Mouse (Mus musculus) G1E-ER4 (cell line): ENCODE data around the gene Hsp90b1. TPM values are rescaled to one million over a fixed set of nuclear protein-coding genes. Genes with fewer than 3 reads are reported as not detected.

Source experiments
- GATA1 ChIP-seq: IDR thresholded peaks from one replicate; pipeline ENCODE4 v1.8.0; 2012; ENCODE audit warnings: low read length, inconsistent platforms
- polyA plus RNA-seq: library from polyadenylated mRNA; stranded (reverse); fragments of >175 nt; gene quantifications from 2 replicates; pipeline ENCODE4 v1.2.3, GENCODE M21; 2012

The Hsp90b1 gene
- 19.7 and 25.5 TPM in 2 replicates for polyA plus RNA-seq

DNA sequence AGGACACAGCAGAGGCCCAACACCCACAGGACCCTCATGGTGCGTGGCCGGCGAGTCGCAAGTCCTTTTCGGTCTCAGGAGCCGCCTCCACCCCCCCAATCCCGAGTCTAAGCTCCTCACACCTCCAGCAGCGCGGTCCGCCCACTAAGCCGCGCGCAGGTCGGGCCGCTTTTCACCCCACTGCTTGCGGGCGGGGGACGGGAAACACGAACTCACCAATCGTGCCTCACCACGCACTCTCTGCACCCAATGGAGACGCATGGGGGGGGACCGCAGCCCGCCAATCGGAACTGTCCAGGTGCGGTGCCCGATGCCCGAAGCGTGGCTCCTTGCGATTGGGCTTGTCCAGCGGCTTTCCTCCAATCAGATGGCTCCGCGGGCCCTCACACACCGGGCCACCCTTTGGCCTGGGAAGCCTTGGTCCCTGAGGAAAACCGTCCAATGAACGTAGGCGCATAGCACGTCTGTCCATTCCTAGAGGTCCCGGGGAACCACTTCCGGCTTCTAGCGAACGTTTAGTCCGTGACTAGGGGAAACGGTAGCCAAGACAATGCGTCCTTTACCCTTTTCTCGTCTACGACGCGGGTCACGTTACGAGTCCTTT is at the start of gene Hsp90b1, which contains the start of gene Ttc41:
Gene Hsp90b1, minus strand, starts transcription at position 192 of the 604 bp plus-strand sequence.
Gene Ttc41, plus strand, starts transcription at position 494 of the 604 bp plus-strand sequence.
- no peak for TF ChIP-seq GATA1

DNA sequence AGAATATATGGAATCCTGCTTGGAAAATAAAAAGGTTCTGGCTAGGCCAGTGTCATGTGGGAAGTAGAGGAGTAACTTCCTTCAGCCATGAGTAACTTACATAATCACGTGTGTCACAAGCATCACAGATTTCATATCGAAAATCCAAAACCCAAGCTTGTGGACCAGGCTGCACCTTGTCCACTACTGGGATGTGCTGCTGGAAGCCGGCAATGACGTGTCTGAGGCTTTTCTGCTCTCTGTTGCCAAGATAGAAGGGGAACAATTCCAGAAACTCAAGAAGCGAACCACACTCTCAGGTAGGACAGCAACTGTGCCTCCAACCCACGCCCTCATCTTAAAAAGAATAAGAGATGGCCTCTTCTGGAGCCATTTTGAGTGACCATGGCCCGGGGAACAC is 39.0 kb upstream of the Hsp90b1 start:
- no peak for TF ChIP-seq GATA1

DNA sequence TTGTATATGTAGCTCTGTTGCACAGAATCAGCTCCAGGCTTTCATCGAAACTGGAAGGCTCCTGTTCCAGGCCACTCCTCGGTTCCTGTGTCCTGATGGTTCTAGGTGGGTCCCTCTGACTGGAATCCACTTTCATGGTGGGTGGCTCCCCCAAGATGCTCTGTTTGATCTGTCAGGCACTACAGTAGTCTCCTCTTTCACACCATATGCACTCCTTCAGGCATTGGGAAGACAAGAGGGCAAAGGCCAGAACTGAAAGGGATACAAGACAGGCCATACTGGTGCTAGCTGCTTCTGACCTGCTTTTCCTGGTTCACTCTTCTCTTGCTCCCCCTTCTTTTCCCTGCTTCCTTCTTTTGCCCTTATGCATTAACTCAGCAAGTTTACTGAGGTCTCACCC is 37.6 kb upstream of the Hsp90b1 start:
- no peak for TF ChIP-seq GATA1

DNA sequence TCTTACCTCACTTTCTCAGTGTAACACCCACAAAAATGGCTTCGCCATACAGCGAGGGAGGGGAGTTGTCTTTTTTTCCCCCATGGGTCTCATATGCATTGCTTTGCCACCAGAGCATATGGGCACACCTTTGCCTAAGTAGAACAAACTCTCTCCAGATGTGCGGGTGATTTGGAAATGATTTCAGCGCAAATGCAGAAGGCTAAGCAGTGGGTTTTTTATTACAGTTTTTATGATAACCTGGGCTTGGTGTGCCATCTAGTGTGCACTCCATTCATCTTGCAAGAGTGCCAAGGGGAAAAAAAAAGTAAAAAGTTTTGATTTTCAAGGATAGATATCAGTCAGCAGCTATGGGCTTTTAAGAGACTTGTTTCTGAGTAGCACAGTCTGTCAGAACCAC is 29.7 kb upstream of the Hsp90b1 start:
- no peak for TF ChIP-seq GATA1

DNA sequence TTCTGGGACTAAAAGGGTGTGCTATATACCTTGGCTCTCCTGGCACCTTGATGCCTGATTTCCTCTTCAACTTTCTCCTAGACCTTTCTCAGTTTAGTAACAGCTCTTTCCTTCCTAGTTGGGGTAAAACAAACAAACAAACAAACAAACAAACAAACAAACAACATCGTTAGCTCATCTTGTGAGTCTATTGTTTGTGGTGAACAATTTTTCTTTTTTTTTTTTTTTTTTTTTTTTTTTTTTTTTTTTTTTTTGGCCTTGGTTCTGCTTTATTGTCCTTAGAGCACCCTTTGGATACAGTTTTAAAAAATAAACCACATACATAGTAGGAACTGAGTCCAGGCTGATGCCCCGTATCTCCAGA is 26.2 kb upstream of the Hsp90b1 start:
- TF ChIP-seq GATA1 = no peak

DNA sequence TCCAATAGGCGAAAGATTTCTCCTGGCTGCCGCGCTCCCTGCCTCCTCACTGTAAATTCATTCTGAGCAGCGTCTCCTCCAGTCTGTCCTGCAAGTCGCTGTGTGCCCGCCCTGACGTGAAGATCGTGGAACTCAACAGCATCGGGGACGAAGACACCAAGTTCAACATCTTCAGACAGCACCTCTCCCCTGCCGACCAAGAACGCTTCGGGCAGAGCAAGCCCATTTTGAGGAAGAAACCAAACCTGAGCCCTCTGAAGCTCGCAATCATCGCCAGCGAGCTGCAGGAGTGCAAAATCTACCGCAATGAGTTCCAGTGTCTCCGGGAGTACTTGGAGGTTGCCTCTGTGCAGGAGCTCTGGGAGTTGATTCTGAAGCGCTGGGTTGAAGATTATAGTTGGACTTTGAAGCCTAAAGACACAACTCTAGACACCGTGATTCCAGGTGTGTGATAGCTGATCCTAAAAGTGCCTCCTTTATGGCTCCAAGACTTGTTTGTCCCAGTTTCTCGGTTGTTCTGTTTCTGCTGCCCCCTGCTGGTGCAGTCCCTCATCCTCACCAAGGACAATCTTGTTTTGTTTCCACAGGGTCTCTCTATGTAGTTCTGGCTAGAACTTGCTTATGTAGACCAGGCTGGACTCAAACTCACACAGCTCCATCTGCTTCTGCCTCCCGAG is 25.7 kb upstream of the Hsp90b1 start:
- TF ChIP-seq GATA1 = no peak

DNA sequence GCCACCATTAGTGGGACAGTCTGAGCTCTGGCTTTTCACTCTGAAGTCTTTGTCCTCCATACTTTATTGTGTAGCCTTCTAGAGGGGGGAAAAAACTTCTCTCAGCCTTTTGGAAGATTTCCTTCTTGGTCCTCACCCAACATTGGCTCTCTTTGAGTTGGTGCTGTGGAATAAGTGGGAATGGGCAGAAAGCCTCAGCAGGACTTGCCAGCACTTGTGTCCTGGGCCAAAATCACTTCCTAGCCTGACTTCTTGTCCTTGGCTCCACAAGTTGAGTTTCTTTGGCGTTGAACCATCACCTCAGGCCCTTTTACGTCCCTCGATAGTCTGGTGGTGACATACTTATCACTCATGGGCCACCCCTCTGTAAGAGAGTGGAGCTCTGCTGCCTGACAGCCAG is 22.9 kb upstream of the Hsp90b1 start:
- no peak for TF ChIP-seq GATA1

DNA sequence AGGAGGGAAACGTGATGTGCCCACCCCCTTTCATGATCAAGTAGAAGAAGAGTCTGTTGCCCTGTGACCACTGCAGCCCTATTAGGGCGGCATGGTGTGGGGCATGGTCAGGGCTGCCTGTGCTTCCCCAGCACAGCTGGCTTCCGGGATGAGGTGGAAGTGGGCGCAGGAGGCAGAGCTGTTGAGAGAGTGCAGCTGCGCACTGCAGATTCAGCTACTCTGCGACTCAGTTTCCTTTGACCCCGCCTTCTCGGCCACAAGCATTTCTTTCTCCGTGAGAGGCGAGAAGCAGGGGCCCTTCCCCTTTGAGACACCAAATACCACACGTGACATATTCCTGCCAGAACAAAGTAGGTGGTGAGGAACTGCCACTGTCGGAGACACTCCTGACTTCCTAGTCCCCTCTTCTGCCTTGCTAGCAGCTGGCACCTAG is 22.3 kb upstream of the Hsp90b1 start:
- no peak for TF ChIP-seq GATA1

DNA sequence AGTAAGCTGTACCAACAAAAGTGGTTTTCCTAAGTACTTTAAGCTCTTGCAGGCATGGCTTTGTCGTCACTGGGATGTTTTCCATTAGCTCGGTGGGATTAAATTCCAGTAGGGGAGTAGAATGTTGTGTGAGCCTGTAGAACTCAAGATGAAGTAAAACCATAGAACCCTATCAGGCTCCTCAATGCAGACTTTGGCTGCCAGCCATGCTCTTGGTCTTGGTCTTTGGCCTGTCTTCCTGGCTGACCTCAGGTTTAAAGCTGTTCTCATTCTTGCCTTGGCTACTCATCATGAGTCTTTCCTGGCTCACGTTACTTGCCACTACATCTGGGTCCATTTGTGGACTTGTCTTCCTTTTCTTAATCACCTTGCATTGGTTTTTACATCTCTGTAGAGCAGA is 6.8 kb upstream of the Hsp90b1 start:
- TF ChIP-seq GATA1 = no peak

DNA sequence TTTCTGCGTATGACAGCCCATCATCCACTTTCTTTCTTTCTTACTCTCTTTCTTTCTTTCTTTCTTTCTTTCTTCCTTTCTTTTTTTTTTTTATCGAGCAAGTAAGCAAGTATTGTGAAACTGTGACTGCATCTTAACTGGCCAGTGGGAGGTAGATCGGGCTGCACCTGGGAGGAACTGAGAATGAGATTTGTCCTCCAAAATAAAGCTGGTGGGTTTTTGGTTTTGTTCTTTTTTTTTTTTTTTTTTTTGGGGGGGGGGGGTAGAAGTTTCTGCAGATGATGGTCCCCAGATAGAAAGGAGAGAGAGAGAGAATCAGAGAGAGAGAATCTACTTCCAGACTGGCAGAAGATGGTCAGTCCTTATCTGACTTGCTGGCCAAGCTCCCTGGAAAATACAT is 1.8 kb upstream of the Hsp90b1 start:
- no peak for TF ChIP-seq GATA1

DNA sequence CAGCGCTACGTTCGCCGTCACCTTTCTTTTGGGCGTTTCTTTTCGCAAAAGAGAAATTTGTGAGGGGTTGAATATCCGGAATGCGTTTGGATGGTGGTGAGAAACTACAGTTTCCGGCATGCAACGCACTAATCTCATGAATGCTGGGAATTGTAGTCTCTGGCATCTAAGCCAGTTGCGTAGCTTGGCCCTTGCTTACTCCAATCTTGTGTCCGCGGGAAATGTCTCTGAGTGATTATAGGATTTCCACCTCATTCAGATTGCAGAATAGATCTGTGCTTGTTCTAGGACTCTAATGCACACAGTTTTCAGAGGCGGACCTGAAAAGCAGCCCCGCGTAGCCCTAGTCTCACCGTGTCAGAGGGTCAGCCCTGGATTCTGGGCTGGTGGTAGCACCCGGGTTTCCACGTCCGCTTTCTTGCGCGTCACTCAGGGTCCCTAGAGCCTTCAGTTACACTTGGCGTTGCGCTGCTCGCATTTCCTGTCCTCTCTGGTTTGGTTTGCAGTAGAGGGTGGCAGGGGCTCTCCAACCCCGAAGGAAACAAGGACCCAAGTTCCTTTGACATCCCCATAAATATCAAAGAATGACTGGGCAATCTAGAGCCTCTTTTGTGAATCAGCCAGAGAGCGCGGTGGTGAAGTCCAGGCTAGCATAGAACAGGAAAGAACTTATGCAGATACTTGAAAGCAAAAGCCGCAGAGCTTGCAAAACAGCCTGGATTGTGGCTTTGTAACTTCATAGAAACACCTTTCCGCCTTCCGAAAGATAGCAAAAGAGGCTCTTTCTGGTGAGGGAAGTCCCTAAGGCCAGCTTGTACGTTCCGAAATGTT is 828 bp upstream of the Hsp90b1 start:
- no peak for TF ChIP-seq GATA1

DNA sequence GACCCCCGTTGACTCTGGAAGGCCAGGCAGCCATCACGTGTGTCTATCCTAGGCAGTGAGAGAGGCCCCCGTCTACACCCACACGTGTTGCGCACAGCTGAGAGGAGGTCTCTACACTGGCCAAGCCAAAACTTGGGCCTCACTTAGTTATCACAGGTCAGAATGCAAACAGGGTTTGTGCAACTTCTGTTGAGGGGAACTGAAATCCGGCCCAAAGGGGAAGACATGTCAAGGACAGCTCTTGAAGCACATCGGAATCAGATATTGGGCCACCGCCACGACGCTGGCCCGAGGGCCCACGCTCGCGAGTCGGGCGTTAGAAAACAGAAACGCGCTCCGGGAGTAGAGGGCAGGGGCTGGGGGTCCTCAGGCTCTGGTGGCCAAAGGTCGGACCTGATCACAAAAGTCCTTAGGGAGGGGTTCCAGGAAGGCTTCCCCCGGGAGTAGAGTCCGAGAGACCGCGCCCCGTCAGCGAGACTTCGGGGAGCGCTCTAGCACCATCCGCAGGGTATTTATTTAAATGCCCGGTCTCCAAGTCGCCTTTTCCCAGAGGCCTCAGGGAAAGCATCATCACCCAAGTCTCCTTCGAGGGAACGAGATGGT is 619 bp downstream of the Hsp90b1 start:
- no peak for TF ChIP-seq GATA1

DNA sequence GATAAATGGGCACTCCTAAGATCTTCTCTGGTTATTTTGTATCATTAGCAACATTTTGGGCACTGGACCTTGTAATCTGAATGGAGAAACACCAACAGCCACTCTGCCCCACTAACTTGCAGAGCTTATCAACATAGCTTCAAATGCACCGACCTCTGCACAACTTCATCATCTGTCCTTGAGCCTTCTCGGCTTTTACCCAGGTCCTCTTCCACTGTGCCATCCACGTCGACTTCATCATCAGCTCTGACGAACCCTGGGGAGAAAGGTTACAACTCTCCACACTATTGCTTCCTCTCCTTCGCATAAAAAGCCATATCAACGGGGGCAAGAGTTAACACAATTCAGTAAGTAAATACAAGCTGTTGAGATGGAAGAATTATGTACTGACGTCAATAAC is 1.2 kb downstream of the Hsp90b1 start:
- no peak for TF ChIP-seq GATA1

DNA sequence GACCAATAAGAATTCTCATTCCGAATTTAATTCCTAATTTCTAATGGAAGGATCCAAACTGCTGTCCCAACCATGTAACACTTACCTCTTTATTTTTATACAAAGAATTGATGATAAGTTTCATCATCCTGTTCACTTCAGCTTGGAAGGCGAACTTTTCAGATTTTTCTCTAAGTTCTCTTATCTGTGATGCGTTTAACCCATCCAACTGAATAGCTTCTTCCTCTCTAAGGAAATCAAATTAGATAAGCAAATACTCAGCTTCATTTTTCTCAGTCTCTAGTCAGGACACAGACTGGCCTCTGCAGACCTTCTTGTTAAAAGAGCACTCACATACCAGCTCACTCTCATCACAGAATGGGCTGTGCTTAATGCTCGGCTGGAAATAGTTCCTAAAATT is 1.9 kb downstream of the Hsp90b1 start:
- no peak for TF ChIP-seq GATA1

DNA sequence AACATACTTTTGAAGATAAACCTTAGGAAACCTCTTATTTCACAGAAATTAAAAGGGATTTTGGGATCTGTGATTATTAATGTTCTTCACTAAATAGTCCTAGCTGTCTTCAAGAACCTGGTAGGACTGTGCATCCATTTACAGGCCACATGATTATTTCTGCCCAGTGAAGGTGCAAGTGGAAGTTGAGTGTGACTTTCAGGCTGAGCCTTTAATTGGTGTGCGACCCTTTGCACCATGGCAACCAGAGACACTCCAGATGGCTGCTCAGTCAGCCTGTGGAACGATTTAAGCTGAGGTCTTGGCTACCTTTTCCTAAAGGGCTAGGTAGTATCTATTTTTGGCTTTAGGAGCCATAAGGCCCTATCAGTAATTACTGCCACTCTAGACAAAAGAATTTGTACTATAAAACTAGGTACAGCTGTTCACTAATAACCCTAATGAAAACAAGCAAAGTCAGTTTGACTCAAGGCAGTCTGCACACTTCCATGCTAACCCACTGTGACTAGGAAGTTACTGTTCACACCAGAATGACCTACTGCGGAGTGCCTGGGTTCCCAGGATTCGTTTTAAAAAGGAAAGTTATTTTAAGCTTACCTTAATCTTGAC is 2.9 kb downstream of the Hsp90b1 start:
- no peak for TF ChIP-seq GATA1

DNA sequence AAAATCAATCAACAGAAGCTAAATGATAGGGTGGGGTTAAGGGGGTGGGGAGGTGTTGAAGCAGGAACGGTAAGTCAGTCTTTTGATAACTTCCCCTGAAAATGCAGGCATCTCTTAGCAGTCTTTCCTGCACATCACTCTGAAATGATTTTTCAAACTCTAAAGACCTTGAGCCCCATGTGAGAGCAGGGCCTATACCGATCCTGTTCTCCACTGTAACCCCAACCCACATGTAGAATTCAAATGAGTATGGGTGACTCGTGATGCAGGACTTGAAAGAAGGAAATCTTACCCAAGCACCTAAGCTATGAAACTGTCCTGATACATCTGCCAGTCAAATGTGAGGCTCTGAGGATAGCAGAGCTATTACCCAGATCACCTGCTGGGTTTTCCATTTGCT is 4.3 kb downstream of the Hsp90b1 start:
- no peak for TF ChIP-seq GATA1
